Mouse (Mus musculus): Measurements from ENCODE around the gene Nmur1. TPM values are rescaled to one million over a fixed set of nuclear protein-coding genes. Genes with fewer than 3 reads are reported as not detected.
"Not testable (repeated sequence)": the region's sequence is repeated elsewhere in the genome, so short reads cannot be mapped to it uniquely, and the experiment has no call there.

The Nmur1 gene
- not detected in 2 replicates for polyA plus RNA-seq (2014; fragmentation: Nextera tagmentation; extraction: Ambion mirVana)

DNA sequence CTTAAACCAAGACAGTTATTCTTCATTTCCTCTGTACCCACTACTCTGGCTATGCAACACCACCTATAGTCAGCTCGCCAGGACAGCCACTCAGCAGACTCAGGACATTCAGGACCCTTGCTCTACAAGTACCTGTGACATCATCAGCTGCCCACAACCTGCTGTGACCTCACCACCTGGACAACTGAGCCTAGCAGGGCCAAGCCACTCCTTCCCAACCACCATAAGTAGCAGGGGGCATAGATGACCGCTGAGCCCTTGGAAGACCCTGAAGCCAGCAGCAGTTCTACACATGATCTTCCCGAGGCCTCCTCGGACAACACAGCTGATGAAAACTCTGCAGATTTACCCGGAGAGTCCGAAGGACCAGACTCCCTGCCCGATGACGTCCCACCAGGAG, at the start of gene Nmur1, which contains the start of gene Tex44:
TSS of gene Nmur1 (minus strand) at position 101 of the 400 bp plus-strand sequence.
TSS of gene Tex44 (plus strand) at position 202 of the 400 bp plus-strand sequence.
- DNase-seq (ENCODE audit: low spot score, missing footprints) (no peak), ATAC-seq (ENCODE audit: low FRiP score) (no peak)
- peak within 1 kb of the TSS; percentile 27; the same call in 1 of the 2 replicates for H3K9ac ChIP-seq (ENCODE audit: low read length)
- H3K27me3 ChIP-seq (ENCODE audit: control insufficient read depth, insufficient read depth, low read length) = no peaks in the 10 kb centered on the region
- 0 out of 2 replicates have a peak within 1 kb of the TSS, but pooled peaks have one; percentile 16 for H3K4me2 ChIP-seq
- 92% methylated on average over 8 of the region's 8 CpGs for WGBS
- H3K4me3 ChIP-seq (ENCODE audit: low read depth, low read length) = no peak within 1 kb of the TSS
- H3K27ac ChIP-seq (ENCODE audit: low read depth, low read length) = peak within 1 kb of the TSS; percentile 58
- H3K4me1 ChIP-seq (ENCODE audit: control insufficient read depth, insufficient read depth, low read length) = peaks cover 5% of the 10 kb centered on the region
- H3K9me3 ChIP-seq (ENCODE audit: control insufficient read depth, low read length) = no peaks in the 10 kb centered on the region
- no peaks in the 10 kb centered on the region for H3K36me3 ChIP-seq (ENCODE audit: control insufficient read depth, insufficient read depth, low read length)

DNA sequence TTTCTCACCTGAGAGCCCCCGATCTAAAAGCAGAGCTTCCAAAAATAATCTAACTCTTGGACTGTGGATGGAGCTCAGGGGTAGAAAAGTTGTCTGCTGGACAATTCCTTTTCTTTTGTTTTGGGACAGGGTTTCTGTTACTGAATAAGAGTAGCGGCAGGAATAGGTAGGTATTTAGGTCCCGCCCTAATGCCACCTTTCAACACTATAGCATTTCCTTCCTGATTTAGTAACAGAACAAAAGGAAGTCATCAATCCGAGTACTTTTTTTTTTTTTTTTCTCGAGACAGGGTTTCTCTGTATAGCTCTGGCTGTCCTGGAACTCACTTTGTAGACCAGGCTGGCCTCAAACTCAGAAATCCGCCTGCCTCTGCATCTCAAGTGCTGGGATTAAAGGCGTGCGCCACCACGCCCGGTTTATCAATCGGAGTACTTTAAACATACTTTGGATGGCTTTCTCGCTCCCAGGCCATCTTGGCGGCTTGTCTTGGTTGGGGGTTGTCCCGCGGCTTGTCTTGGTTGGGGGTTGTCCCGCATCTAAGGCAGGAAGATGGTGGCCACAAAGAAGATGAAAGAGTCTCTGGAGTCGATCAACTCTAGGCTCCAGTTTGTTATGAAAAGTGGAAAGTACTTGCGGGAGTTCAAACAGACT, 47.2 kb upstream of the Nmur1 start:
- no peaks in the 10 kb centered on the region for H3K9me3 ChIP-seq (ENCODE audit: control insufficient read depth, low read length)
- H3K36me3 ChIP-seq (ENCODE audit: control insufficient read depth, insufficient read depth, low read length) = no peaks in the 10 kb centered on the region
- no peak for ATAC-seq (ENCODE audit: low FRiP score)
- H3K4me3 ChIP-seq (ENCODE audit: low read depth, low read length) = no peak overlapping the region
- H3K27ac ChIP-seq (ENCODE audit: low read depth, low read length) = no peak overlapping the region
- no peaks in the 10 kb centered on the region for H3K27me3 ChIP-seq (ENCODE audit: control insufficient read depth, insufficient read depth, low read length)
- no peak for DNase-seq (ENCODE audit: low spot score, missing footprints)
- H3K4me1 ChIP-seq (ENCODE audit: control insufficient read depth, insufficient read depth, low read length) = peaks cover 4% of the 10 kb centered on the region; the same call in 1 of the 2 replicates
- H3K9ac ChIP-seq (ENCODE audit: low read length) = no peak overlapping the region
- WGBS = 93% methylated on average over 18 of the region's 18 CpGs
- no peak overlapping the region for H3K4me2 ChIP-seq

DNA sequence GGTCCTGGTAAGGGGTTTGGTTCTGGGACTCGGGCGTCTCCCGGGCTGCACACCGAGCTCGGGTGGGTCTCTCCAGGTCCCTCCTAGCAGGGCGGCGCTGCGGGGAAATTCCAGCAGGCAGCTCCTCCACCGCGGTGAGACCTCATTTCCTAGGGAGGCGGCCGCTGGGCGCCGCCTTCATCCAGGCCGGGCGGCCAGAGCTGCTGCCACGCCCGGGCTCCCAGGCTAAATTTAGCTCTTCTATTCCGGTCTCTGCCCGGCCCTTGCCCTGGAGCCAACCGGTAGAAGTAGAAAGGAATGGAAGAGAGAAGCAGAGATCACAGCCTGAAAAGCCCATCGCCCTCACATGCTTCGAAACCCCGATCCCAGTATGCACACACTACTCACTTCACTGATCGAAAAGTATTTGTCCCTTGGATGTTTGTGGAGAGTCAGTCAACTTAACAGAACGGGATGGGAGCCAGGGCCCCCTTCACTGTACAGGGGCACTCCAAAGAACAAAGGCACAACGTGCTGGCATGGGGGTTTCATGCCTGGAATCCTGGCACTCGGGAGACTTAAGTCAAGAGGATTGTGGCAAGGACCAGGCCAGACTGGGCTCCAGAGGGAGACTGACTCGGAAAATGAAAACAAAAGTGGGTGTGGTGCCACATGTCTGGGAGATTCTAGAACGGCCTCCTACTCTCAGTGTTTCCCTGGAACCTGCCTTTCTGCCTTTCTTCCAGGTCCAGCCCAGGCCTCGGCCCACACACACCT, 46.3 kb upstream of the Nmur1 start:
- DNase-seq (ENCODE audit: low spot score, missing footprints) = peak; percentile 91
- 22% methylated on average over 31 of the region's 31 CpGs for WGBS
- Histone ChIP-seq H3K4me3 (ENCODE audit: low read depth, low read length) (peak overlapping the region; percentile 15; the same call in 1 of the 2 replicates), H3K36me3 (ENCODE audit: control insufficient read depth, insufficient read depth, low read length) (no peaks in the 10 kb centered on the region), H3K27ac (ENCODE audit: low read depth, low read length) (no peak overlapping the region), H3K4me1 (ENCODE audit: control insufficient read depth, insufficient read depth, low read length) (peaks cover 4% of the 10 kb centered on the region; the same call in 1 of the 2 replicates), H3K9ac (ENCODE audit: low read length) (peak overlapping the region; percentile 64), H3K9me3 (ENCODE audit: control insufficient read depth, low read length) (no peaks in the 10 kb centered on the region), H3K4me2 (peak overlapping the region; percentile 32), H3K27me3 (ENCODE audit: control insufficient read depth, insufficient read depth, low read length) (no peaks in the 10 kb centered on the region)
- ATAC-seq (ENCODE audit: low FRiP score) = peak; percentile 52; the same call in 1 of the 2 replicates

DNA sequence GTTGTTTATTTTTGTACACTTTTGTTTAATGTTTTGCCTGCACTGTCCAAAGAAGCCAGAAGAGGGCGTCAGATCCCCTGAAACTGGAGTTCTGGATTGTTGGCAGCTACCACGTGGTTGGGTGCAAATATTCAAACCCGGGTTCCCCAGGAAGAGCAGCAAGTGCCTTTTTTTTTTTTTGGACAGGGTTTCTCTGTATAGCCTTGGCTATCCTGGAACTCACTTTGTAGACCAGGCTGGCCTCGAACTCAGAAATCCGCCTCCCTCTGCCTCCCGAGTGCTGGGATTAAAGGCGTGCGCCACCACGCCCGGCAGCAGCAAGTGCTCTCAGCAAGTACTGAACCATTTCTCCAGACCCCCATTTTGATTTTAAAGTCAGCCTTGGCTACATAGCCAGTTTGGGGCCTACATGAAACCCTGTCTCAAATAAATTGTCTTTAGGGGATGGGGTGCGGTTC, 45.5 kb upstream of the Nmur1 start:
- not testable (repeated sequence) for H3K4me3 ChIP-seq (ENCODE audit: low read depth, low read length)
- WGBS = 74% methylated on average over 11 of the region's 11 CpGs

DNA sequence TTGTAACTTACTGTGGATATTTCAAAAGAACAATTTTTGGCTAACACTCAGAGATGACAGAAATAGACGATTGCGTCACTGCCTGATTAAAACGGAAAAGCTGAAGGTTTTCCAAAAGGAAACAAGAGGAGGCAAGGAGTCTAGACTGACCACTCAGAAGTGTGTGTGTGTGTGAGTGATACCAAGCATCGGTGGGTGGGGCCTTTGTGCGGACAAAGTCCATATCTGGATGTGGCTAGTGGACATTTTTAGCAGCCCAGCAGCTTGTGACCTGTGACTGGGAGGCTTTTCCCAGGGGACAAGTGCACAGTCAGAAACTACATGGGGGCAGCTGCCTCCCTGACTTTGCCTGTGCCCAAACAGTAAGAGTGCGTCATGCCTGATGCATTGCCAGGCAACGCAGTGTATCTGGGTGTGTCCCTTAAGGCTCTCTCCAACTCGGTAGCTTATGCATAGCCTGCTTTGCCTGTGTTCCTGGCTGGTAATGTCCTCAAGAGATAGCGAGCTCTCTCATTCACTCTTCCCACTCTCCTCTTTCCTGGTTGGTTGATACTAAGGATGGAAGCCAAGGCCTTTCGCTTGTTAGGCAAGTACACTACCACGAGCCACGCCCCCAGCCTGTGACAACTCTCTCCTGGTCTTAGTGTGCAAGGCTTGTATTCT, 44.6 kb upstream of the Nmur1 start:
- Histone ChIP-seq H3K4me2 (no peak overlapping the region), H3K9me3 (ENCODE audit: control insufficient read depth, low read length) (no peaks in the 10 kb centered on the region), H3K36me3 (ENCODE audit: control insufficient read depth, insufficient read depth, low read length) (no peaks in the 10 kb centered on the region), H3K9ac (ENCODE audit: low read length) (no peak overlapping the region), H3K27me3 (ENCODE audit: control insufficient read depth, insufficient read depth, low read length) (no peaks in the 10 kb centered on the region), H3K4me3 (ENCODE audit: low read depth, low read length) (no peak overlapping the region), H3K27ac (ENCODE audit: low read depth, low read length) (no peak overlapping the region), H3K4me1 (ENCODE audit: control insufficient read depth, insufficient read depth, low read length) (peaks cover 4% of the 10 kb centered on the region; the same call in 1 of the 2 replicates)
- peak; percentile 81 for DNase-seq (ENCODE audit: low spot score, missing footprints)
- ATAC-seq (ENCODE audit: low FRiP score) = 0 out of 2 replicates have a peak, but pooled peaks have one; percentile 24
- 85% methylated on average over 12 of the region's 12 CpGs for WGBS

More for the DNA sequence above, 45.5 kb upstream of the Nmur1 start:
- H3K4me2 ChIP-seq; H3K27ac ChIP-seq (ENCODE audit: low read depth, low read length); H3K9me3 ChIP-seq (ENCODE audit: control insufficient read depth, low read length); H3K9ac ChIP-seq (ENCODE audit: low read length); H3K36me3 ChIP-seq (ENCODE audit: control insufficient read depth, insufficient read depth, low read length); ATAC-seq (ENCODE audit: low FRiP score); H3K4me1 ChIP-seq (ENCODE audit: control insufficient read depth, insufficient read depth, low read length); H3K27me3 ChIP-seq (ENCODE audit: control insufficient read depth, insufficient read depth, low read length): not testable (repeated sequence)
- DNase-seq (ENCODE audit: low spot score, missing footprints) = peak; percentile 77

DNA sequence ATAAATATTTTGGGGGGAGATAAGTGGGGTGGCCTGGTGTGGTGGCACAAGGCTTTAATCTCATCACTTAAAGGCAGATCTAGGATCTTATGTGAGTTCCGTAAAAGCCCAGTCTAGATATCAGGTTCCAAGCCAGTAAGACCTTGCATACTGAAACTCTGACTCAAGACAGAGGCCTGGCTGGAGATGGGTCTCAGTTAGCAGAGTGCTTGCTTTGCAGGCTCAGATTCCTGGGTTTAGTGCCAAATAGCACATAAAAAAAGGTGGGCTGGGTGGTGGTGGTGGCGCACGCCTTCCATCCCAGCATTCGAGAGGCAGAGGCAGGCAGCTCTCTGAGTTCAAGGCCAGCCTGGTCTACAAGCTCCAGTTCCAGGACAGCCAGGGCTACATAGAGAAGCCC, 43.8 kb upstream of the Nmur1 start:
- no peaks in the 10 kb centered on the region for H3K9me3 ChIP-seq (ENCODE audit: control insufficient read depth, low read length)
- no peak overlapping the region for H3K27ac ChIP-seq (ENCODE audit: low read depth, low read length)
- DNase-seq (ENCODE audit: low spot score, missing footprints) = no peak
- no peaks in the 10 kb centered on the region for H3K36me3 ChIP-seq (ENCODE audit: control insufficient read depth, insufficient read depth, low read length)
- ATAC-seq (ENCODE audit: low FRiP score) = no peak
- no peak overlapping the region for H3K4me2 ChIP-seq
- WGBS = 95% methylated on average over 4 of the region's 4 CpGs
- no peaks in the 10 kb centered on the region for H3K27me3 ChIP-seq (ENCODE audit: control insufficient read depth, insufficient read depth, low read length)
- no peak overlapping the region for H3K4me3 ChIP-seq (ENCODE audit: low read depth, low read length)
- H3K9ac ChIP-seq (ENCODE audit: low read length) = no peak overlapping the region
- H3K4me1 ChIP-seq (ENCODE audit: control insufficient read depth, insufficient read depth, low read length) = peaks cover 4% of the 10 kb centered on the region; the same call in 1 of the 2 replicates

DNA sequence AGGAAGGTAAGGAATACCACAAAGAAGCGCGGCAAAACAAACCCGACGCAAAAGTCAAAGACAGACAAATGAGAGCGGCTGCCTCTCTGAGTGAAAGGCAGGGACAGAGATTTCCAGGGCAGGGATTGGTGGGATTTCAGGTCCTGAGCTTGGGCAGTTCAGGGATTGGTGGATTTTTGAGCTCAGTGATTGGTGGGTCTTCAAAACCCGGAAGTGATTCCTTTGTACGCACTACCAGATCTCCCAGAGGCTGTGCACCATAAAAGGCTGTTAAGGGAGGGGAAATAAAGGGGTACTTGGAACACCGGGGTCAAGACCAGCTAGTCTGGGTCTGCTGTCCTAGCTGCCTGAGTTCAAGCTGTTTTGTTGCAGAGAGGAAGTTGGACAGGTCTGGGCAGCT, 41.4 kb upstream of the Nmur1 start:
- no peaks in the 10 kb centered on the region for H3K36me3 ChIP-seq (ENCODE audit: control insufficient read depth, insufficient read depth, low read length)

DNA sequence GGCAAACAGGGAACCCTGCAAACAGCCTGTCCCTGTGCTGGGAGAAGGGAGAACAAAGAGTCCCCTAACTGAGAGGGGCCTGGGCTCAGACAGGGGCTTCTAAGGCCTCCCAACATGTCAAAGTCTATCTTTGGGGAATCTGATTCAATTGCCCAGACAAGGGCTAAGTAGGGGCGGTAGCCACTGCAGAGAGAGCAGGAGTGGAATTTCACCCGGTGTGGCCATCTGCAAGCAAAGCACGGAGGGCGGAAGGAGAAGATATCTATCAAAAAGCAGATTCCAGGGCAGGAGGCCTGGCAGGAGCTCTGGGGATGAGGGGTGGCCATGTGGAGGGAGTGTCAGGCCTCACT, 38.8 kb upstream of the Nmur1 start:
- ATAC-seq (ENCODE audit: low FRiP score) (peak; percentile 35; the same call in 1 of the 2 replicates), DNase-seq (ENCODE audit: low spot score, missing footprints) (no peak)
- Histone ChIP-seq H3K27ac (ENCODE audit: low read depth, low read length) (peak overlapping the region; percentile 57; the same call in 1 of the 2 replicates), H3K9me3 (ENCODE audit: control insufficient read depth, low read length) (no peaks in the 10 kb centered on the region), H3K9ac (ENCODE audit: low read length) (peak overlapping the region; percentile 45; the same call in 1 of the 2 replicates), H3K4me1 (ENCODE audit: control insufficient read depth, insufficient read depth, low read length) (0 out of 2 replicates have a peak, but pooled peaks cover 3% of the 10 kb centered on the region), H3K27me3 (ENCODE audit: control insufficient read depth, insufficient read depth, low read length) (no peaks in the 10 kb centered on the region), H3K36me3 (ENCODE audit: control insufficient read depth, insufficient read depth, low read length) (no peaks in the 10 kb centered on the region), H3K4me2 (no peak overlapping the region), H3K4me3 (ENCODE audit: low read depth, low read length) (no peak overlapping the region)
- whole genome bisulfite sequencing = 53% methylated on average over 4 of the region's 4 CpGs

More for the DNA sequence above, 41.4 kb upstream of the Nmur1 start:
- Histone ChIP-seq H3K9ac (ENCODE audit: low read length) (no peak overlapping the region), H3K9me3 (ENCODE audit: control insufficient read depth, low read length) (no peaks in the 10 kb centered on the region), H3K4me1 (ENCODE audit: control insufficient read depth, insufficient read depth, low read length) (peaks cover 5% of the 10 kb centered on the region; the same call in 1 of the 2 replicates), H3K27me3 (ENCODE audit: control insufficient read depth, insufficient read depth, low read length) (no peaks in the 10 kb centered on the region), H3K4me3 (ENCODE audit: low read depth, low read length) (no peak overlapping the region), H3K27ac (ENCODE audit: low read depth, low read length) (no peak overlapping the region), H3K4me2 (no peak overlapping the region)
- 87% methylated on average over 8 of the region's 8 CpGs for WGBS
- DNase-seq (ENCODE audit: low spot score, missing footprints) (no peak), ATAC-seq (ENCODE audit: low FRiP score) (no peak)
